Mouse (Mus musculus) ovary, postnatal 36 days (tissue): Measurements from ENCODE around the gene Pgrmc1.

Experiments
- DNase-seq: peaks from one replicate; pipeline ENCODE4 v3.0.0; 2022; ENCODE audit warnings: low spot score, mixed read lengths

The Pgrmc1 gene

GRCm38 (mm10) chrX:36604040-36604439 lies 6.0 kb downstream of the Pgrmc1 start:
- DNase-seq, result no peak

- DNase-seq, result no peak
Observed at GRCm38 (mm10) chrX:36609117-36609516, 11.1 kb downstream of the Pgrmc1 start.

DNA sequence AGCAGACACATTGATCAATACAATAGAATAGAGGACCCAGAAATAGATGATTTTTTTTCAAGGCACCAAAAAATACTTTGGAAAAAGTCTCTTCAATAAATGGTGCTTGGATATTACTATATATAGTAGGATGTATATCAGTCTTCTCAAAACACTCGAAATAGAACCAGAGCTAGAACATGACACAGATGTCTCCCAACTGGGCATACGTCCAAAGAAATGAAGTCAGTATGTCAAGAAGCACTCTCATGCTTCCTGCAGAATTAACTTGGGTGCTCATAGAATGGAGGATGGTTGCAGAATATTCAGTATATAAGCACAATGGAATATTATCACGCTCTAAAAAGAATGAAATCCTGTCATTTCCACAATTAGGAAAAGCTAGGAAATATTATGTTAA lies 30.1 kb downstream of the Pgrmc1 start:
- DNase-seq, result no peak

- no peak for DNase-seq
Observed at GRCm38 (mm10) chrX:36630771-36631170, 32.8 kb downstream of the Pgrmc1 start.

DNA sequence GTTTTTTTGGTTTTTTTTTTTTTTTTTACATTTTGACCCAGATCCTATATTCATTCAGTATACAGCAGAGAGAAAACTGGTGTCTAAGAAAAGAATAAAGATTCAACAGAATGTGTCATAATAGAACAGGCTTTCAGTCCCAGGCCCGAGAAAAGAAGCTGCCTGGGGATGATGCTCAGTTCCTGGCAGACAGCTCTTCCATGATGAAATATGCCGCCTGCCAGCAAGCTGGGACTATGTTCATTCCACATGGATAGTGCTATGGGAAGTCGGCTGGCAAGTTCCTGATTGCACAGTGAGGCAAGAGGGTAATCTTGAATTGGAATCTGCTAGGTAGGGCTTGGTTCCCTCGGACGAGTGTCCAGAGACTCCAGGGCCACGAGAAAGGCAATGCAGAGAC lies 42.0 kb downstream of the Pgrmc1 start:
- no peak for DNase-seq

- peak; percentile 75 for DNase-seq
Observed at GRCm38 (mm10) chrX:36644657-36645551, 46.9 kb downstream of the Pgrmc1 start, which contains the start of gene Akap17b. TSS of gene Akap17b (minus strand) at chrX:36645395.
